Mouse (Mus musculus): ENCODE measurements around the gene P4ha1. TPM values are rescaled to one million over a fixed set of nuclear protein-coding genes. Genes with fewer than 3 reads are reported as not detected.

The P4ha1 gene
- polyA plus RNA-seq, 1 experiment from 2014 or later = 24.9 TPM

GRCm38 (mm10) chr10:59334899-59335798, 12.1 kb downstream of the P4ha1 start:
- Histone ChIP-seq H3K36me3 (replicated peaks; ENCODE audit: control insufficient read depth, insufficient read depth) (peaks cover 20% of the 10 kb centered on the region), H3K9ac (no peak overlapping the region), H3K27me3 (ENCODE audit: control insufficient read depth, insufficient read depth, low read length) (no peaks in the 10 kb centered on the region), H3K9me3 (ENCODE audit: control insufficient read depth, low read length) (no peaks in the 10 kb centered on the region), H3K4me2 (replicated peaks) (no peak overlapping the region), H3K4me3 (replicated peaks; ENCODE audit: low read length) (no peak overlapping the region), H3K27ac (0 out of 2 replicates have a peak overlapping the region, but pooled peaks have one; percentile 10), H3K4me1 (replicated peaks; ENCODE audit: control insufficient read depth, insufficient read depth, low read length) (no peaks in the 10 kb centered on the region)
- DNase-seq (ENCODE audit: low spot score) (no peak), ATAC-seq (ENCODE audit: low FRiP score) (no peak)
- WGBS = 82% methylated on average over 4 of the region's 4 CpGs

- 87% methylated on average over 2 of the region's 2 CpGs for WGBS
- H3K4me2 ChIP-seq (replicated peaks) = no peak overlapping the region
- DNase-seq (ENCODE audit: low spot score) = no peak
- no peaks in the 10 kb centered on the region for H3K9me3 ChIP-seq (ENCODE audit: control insufficient read depth, low read length)
- no peak overlapping the region for H3K9ac ChIP-seq
- no peaks in the 10 kb centered on the region for H3K4me1 ChIP-seq (replicated peaks; ENCODE audit: control insufficient read depth, insufficient read depth, low read length)
- H3K4me3 ChIP-seq (replicated peaks; ENCODE audit: low read length) = no peak overlapping the region
- no peaks in the 10 kb centered on the region for H3K27me3 ChIP-seq (ENCODE audit: control insufficient read depth, insufficient read depth, low read length)
- peaks cover 26% of the 10 kb centered on the region for H3K36me3 ChIP-seq (replicated peaks; ENCODE audit: control insufficient read depth, insufficient read depth)
- no peak for ATAC-seq (ENCODE audit: low FRiP score)
- H3K27ac ChIP-seq = no peak overlapping the region
These were observed 13.0 kb downstream of the P4ha1 start for GRCm38 (mm10) chr10:59336124-59336523.

- H3K36me3 ChIP-seq (replicated peaks; ENCODE audit: control insufficient read depth, insufficient read depth) = peaks cover 71% of the 10 kb centered on the region
- no peaks in the 10 kb centered on the region for H3K27me3 ChIP-seq (ENCODE audit: control insufficient read depth, insufficient read depth, low read length)
- no peaks in the 10 kb centered on the region for H3K4me1 ChIP-seq (replicated peaks; ENCODE audit: control insufficient read depth, insufficient read depth, low read length)
- WGBS = 92% methylated on average over 2 of the region's 2 CpGs
- H3K27ac ChIP-seq = no peak overlapping the region
- H3K9me3 ChIP-seq (ENCODE audit: control insufficient read depth, low read length) = no peaks in the 10 kb centered on the region
- no peak overlapping the region for H3K4me2 ChIP-seq (replicated peaks)
- no peak overlapping the region for H3K4me3 ChIP-seq (replicated peaks; ENCODE audit: low read length)
- ATAC-seq (ENCODE audit: low FRiP score) = no peak
- no peak overlapping the region for H3K9ac ChIP-seq
- no peak for DNase-seq (ENCODE audit: low spot score)
These were observed 23.5 kb downstream of the P4ha1 start for GRCm38 (mm10) chr10:59346560-59346959.

GRCm38 (mm10) chr10:59348200-59348599, 25.1 kb downstream of the P4ha1 start:
- ATAC-seq (ENCODE audit: low FRiP score) = no peak
- no peak for DNase-seq (ENCODE audit: low spot score)
- H3K9ac ChIP-seq = no peak overlapping the region
- 97% methylated on average over 9 of the region's 9 CpGs for WGBS
- no peaks in the 10 kb centered on the region for H3K27me3 ChIP-seq (ENCODE audit: control insufficient read depth, insufficient read depth, low read length)
- no peak overlapping the region for H3K4me3 ChIP-seq (replicated peaks; ENCODE audit: low read length)
- no peaks in the 10 kb centered on the region for H3K4me1 ChIP-seq (replicated peaks; ENCODE audit: control insufficient read depth, insufficient read depth, low read length)
- H3K4me2 ChIP-seq (replicated peaks) = no peak overlapping the region
- H3K36me3 ChIP-seq (replicated peaks; ENCODE audit: control insufficient read depth, insufficient read depth) = peaks cover 86% of the 10 kb centered on the region
- no peak overlapping the region for H3K27ac ChIP-seq
- no peaks in the 10 kb centered on the region for H3K9me3 ChIP-seq (ENCODE audit: control insufficient read depth, low read length)

- no peaks in the 10 kb centered on the region for H3K4me1 ChIP-seq (replicated peaks; ENCODE audit: control insufficient read depth, insufficient read depth, low read length)
- ATAC-seq (ENCODE audit: low FRiP score) (no peak), DNase-seq (ENCODE audit: low spot score) (no peak)
- 100% methylated on average over 2 of the region's 2 CpGs for WGBS
- H3K27ac ChIP-seq = no peak overlapping the region
- no peaks in the 10 kb centered on the region for H3K9me3 ChIP-seq (ENCODE audit: control insufficient read depth, low read length)
- H3K27me3 ChIP-seq (ENCODE audit: control insufficient read depth, insufficient read depth, low read length) = no peaks in the 10 kb centered on the region
- H3K36me3 ChIP-seq (replicated peaks; ENCODE audit: control insufficient read depth, insufficient read depth) = peaks cover 86% of the 10 kb centered on the region
- no peak overlapping the region for H3K9ac ChIP-seq
- no peak overlapping the region for H3K4me2 ChIP-seq (replicated peaks)
- H3K4me3 ChIP-seq (replicated peaks; ENCODE audit: low read length) = no peak overlapping the region
These were observed 26.4 kb downstream of the P4ha1 start for GRCm38 (mm10) chr10:59349536-59349935.

GRCm38 (mm10) chr10:59353065-59353464, 30.0 kb downstream of the P4ha1 start:
- Histone ChIP-seq H3K27ac (no peak overlapping the region), H3K27me3 (ENCODE audit: control insufficient read depth, insufficient read depth, low read length) (no peaks in the 10 kb centered on the region), H3K4me2 (replicated peaks) (no peak overlapping the region), H3K36me3 (replicated peaks; ENCODE audit: control insufficient read depth, insufficient read depth) (peaks cover 75% of the 10 kb centered on the region), H3K9me3 (ENCODE audit: control insufficient read depth, low read length) (no peaks in the 10 kb centered on the region), H3K9ac (no peak overlapping the region), H3K4me3 (replicated peaks; ENCODE audit: low read length) (no peak overlapping the region), H3K4me1 (replicated peaks; ENCODE audit: control insufficient read depth, insufficient read depth, low read length) (no peaks in the 10 kb centered on the region)
- ATAC-seq (ENCODE audit: low FRiP score) = no peak
- no peak for DNase-seq (ENCODE audit: low spot score)
- WGBS = 52% methylated on average over 1 of the region's 1 CpGs

- H3K4me1 ChIP-seq (replicated peaks; ENCODE audit: control insufficient read depth, insufficient read depth, low read length) = no peaks in the 10 kb centered on the region
- no peak for DNase-seq (ENCODE audit: low spot score)
- 79% methylated on average over 12 of the region's 12 CpGs for WGBS
- H3K9ac ChIP-seq = no peak overlapping the region
- ATAC-seq (ENCODE audit: low FRiP score) = no peak
- H3K27me3 ChIP-seq (ENCODE audit: control insufficient read depth, insufficient read depth, low read length) = no peaks in the 10 kb centered on the region
- H3K27ac ChIP-seq = no peak overlapping the region
- H3K36me3 ChIP-seq (replicated peaks; ENCODE audit: control insufficient read depth, insufficient read depth) = peaks cover 66% of the 10 kb centered on the region
- H3K4me2 ChIP-seq (replicated peaks) = no peak overlapping the region
- no peak overlapping the region for H3K4me3 ChIP-seq (replicated peaks; ENCODE audit: low read length)
- H3K9me3 ChIP-seq (ENCODE audit: control insufficient read depth, low read length) = no peaks in the 10 kb centered on the region
These were observed 31.0 kb downstream of the P4ha1 start for GRCm38 (mm10) chr10:59354120-59354519.

- 79% methylated on average over 8 of the region's 8 CpGs for WGBS
- H3K4me3 ChIP-seq (replicated peaks; ENCODE audit: low read length) = no peak overlapping the region
- no peak overlapping the region for H3K9ac ChIP-seq
- no peaks in the 10 kb centered on the region for H3K9me3 ChIP-seq (ENCODE audit: control insufficient read depth, low read length)
- no peaks in the 10 kb centered on the region for H3K4me1 ChIP-seq (replicated peaks; ENCODE audit: control insufficient read depth, insufficient read depth, low read length)
- H3K27ac ChIP-seq = no peak overlapping the region
- peaks cover 61% of the 10 kb centered on the region for H3K36me3 ChIP-seq (replicated peaks; ENCODE audit: control insufficient read depth, insufficient read depth)
- DNase-seq (ENCODE audit: low spot score) = no peak
- no peak overlapping the region for H3K4me2 ChIP-seq (replicated peaks)
- no peak for ATAC-seq (ENCODE audit: low FRiP score)
- H3K27me3 ChIP-seq (ENCODE audit: control insufficient read depth, insufficient read depth, low read length) = no peaks in the 10 kb centered on the region
These were observed 31.9 kb downstream of the P4ha1 start for GRCm38 (mm10) chr10:59355020-59355419.

GRCm38 (mm10) chr10:59358744-59359143, 35.6 kb downstream of the P4ha1 start:
- DNase-seq (ENCODE audit: low spot score) = no peak
- WGBS = 92% methylated on average over 4 of the region's 4 CpGs
- H3K9ac ChIP-seq = no peak overlapping the region

More at GRCm38 (mm10) chr10:59358744-59359143, 35.6 kb downstream of the P4ha1 start:
- no peak overlapping the region for H3K27ac ChIP-seq
- no peaks in the 10 kb centered on the region for H3K4me1 ChIP-seq (replicated peaks; ENCODE audit: control insufficient read depth, insufficient read depth, low read length)
- no peaks in the 10 kb centered on the region for H3K27me3 ChIP-seq (ENCODE audit: control insufficient read depth, insufficient read depth, low read length)
- no peaks in the 10 kb centered on the region for H3K9me3 ChIP-seq (ENCODE audit: control insufficient read depth, low read length)
- no peak for ATAC-seq (ENCODE audit: low FRiP score)
- no peak overlapping the region for H3K4me2 ChIP-seq (replicated peaks)
- peaks cover 49% of the 10 kb centered on the region for H3K36me3 ChIP-seq (replicated peaks; ENCODE audit: control insufficient read depth, insufficient read depth)
- H3K4me3 ChIP-seq (replicated peaks; ENCODE audit: low read length) = no peak overlapping the region
